Mouse (Mus musculus) adrenal gland, postnatal 14 days (tissue): ENCODE results near the gene Gm49721. TPM values are rescaled to one million over a fixed set of nuclear protein-coding genes. Genes with fewer than 3 reads are reported as not detected.
A peak's percentile ranks its signal among the peaks of the same experiment; 100 is the strongest.
"Not testable (repeated sequence)": the region's sequence is repeated elsewhere in the genome, so short reads cannot be mapped to it uniquely, and the experiment has no call there.

Source experiments
- DNase-seq: peaks from one replicate; pipeline ENCODE4 v3.0.0; 2021; ENCODE audit warnings: mixed read lengths
- long read RNA-seq, 2 experiments: library from polyadenylated mRNA; stranded (forward); transcript quantifications; one replicate each; pipeline ENCODE4 v2.0.0; 2021
- total RNA-seq: library from RNA; stranded (reverse); gene quantifications from 2 replicates; pipeline ENCODE4 v1.2.3, GENCODE M21; 2021

The Gm49721 gene
- total RNA-seq = 0.64 TPM in 1 of 2 replicates, not detected in the other
- long read RNA-seq, experiment 1, partial matches to known transcripts = 0 of 4 reads
- long read RNA-seq, experiment 1, other reads (novel, unspliced or antisense) = 4 of 4 reads
- long read RNA-seq, experiment 2, partial matches to known transcripts = 1 of 6 reads
- long read RNA-seq, experiment 2, other reads (novel, unspliced or antisense) = 5 of 6 reads

DNA sequence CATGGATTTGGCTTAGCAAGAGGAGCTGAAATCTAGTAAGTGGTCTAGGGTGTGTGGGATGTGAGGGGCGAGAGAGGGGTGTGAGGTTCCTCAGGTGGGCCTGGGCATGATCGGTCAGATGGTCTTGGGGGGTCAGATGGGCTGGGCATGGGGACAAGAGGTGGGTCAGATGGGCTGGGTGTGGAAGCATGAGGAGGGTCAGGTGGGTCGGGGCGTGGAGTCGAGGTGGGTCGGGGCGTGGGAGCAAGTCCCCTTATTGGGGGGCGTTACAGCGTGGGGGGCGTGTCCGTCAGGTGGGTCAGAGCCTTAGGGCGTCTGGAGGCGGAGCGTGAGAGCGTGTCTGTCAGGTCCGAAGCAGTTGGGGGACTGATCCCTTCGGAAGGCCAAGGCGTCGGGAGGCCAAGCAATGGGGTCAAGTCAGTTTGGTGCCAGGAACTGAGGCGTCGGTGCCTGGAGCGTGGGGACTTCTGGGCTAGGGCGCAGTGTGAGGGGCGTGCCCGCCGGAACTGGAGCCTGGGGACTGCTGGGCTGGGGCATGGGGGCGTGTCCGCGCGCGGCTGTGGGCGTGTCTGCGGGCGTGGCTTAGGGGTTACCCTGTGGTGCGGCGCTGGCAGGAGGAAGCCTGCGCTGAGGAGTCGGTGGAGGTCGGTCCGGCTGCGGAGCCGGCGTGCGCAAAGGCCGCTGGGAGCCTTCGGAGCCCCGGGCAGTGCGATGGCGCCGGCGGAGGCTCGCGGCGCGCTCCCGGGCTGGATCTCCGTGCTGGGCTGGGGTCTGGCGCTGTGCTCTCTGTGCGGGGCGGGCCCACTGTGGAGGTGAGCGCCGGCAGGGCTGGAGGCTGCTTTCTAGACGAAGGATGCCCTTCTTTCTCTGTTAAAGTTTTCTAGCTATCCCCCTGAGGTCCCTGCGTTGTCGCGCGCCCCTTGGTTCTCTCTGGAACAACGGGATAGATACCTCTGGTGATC lies at the start of gene Gm49721:
Gm49721 (plus strand) TSS at position 618 of the 962 bp plus-strand sequence.
- peak; percentile 86 for DNase-seq

DNA sequence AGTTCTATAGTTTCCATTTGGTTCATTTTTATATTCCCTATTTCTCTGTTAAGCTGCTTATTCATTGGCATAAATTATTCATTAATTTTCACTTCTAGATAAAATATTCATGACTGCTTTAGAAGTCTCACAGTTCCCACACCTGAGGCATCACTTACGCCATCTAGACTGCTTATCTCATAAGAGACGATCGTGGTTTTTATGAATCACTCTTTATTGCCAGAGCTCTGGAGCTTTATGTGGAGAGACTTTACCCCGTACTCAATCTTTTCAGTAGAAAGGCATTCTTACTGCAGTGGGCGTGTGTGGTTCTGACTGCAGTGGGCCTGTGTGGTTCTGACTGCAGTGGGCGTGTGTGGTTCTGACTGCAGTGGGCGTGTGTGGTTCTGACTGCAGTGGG lies 47.1 kb upstream of the Gm49721 start:
- DNase-seq = not testable (repeated sequence)

DNA sequence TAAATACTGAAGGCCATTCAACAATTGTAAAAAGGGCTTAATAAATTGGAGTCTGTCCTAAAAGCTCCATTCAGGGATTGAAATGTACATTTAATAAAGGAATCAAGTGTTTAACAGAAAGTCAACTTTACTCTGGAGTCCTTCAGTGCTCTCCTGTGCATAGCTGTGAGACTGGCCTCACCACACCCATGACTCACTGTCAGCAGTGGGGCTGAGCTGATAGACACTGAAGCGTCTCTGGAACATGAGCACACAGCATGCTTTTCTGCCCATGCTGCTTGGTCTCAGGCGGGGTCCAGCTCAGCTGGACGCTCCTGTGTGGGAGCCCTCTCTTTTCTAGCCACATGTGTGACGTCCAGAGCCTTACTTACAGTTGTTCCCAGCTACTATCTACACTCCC lies 36.1 kb upstream of the Gm49721 start:
- DNase-seq = not testable (repeated sequence)

DNA sequence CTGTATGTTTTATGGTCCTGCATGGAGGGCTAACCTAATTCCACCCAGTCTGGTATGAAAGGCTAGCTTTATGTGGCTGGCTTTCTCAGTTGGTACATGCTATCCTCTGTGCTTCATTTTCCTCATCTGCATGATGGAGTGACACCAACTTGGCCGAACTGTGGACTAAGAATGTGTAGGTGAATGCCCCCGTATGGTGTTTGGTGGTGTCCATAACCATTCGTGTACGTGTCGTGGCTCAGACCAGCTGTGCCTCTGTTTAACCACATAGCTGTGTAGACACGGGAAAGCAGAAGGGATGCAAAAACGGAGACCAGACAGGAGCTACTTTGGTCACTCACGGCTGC lies 31.1 kb upstream of the Gm49721 start:
- DNase-seq = not testable (repeated sequence)

DNA sequence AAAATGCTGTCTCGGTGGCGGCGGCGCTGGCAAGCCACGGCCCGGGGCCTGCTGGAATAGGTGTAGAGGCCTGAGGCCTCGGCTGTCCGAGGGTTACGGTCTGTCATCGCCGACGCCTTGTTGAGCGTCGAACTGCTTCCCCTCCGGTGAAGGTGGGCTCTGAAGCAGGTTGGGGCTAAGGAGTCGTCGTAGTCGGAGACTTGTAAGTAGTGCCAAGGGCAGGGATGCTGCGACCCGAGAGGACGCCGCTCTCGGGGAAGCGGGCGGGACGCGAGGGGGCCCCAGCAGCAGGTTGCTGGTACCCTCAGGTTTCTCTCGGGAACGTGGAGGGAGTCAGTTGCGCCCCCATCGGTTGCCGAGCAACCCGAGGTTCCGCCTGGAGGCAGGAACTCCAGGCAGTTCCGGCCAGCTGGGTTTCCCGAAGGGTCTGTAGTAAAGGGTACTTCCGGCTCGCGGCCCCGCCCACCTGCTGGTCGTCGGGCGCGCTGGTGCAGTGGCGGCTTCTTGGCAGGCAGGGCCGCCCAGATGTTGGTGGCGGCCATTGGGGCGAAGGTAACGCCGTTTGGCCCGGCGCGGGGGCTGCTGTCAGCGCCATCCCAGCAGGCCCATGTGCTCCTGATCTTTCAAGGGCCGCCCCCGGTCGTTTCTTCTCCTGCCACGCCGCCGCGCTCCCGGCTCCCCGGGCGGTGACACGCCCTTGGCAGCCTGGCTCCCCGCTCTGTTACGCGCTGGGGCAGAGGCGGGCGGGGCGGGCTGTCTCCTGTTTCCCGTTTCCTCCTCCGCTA lies 30.5 kb upstream of the Gm49721 start, which contains the start of gene Rsph3b:
Rsph3b (minus strand) TSS at position 699 of the 785 bp plus-strand sequence.
- peak; percentile 91 for DNase-seq

DNA sequence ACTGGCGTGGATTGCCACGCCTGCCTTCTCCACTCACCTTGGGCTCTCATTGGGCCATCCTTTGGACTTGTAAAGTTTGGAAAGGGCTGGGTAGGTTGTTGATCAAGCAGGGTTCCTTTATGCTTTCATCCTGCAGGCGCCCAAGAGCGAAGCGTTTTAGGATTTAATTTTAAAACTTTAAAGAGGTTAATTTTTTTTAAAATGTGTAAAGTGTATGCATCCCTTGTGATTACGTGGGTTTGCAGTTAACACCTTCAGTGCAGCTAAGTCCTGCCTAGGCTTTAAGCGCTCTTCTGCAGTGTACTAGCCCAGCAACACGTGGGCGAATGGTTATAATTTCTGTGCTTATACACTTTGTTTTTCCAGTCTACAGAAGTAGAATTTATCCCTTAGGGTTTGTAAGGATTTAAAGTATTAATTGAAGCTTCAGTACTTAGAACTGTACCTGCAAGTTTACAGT lies 29.9 kb upstream of the Gm49721 start:
- DNase-seq = not testable (repeated sequence)

DNA sequence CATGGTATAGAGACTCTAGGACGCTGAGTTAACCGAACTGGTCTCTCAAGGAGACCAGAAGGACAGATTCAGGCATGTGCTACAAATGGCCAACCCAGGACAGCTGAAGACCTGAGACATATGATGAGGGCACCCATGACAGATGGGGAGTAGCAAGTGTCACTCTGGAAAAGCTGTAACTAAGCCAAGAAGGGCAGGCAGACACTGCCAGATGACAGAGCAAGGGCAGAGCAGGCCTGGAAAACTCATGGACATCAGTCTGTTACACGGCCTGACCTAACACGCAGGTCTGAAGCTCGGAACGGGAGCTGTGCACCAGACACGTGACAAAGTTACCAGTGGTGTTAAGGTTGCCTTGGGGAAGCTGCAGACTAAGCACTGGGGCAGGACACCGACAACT lies 19.8 kb upstream of the Gm49721 start:
- peak; percentile 11 for DNase-seq

DNA sequence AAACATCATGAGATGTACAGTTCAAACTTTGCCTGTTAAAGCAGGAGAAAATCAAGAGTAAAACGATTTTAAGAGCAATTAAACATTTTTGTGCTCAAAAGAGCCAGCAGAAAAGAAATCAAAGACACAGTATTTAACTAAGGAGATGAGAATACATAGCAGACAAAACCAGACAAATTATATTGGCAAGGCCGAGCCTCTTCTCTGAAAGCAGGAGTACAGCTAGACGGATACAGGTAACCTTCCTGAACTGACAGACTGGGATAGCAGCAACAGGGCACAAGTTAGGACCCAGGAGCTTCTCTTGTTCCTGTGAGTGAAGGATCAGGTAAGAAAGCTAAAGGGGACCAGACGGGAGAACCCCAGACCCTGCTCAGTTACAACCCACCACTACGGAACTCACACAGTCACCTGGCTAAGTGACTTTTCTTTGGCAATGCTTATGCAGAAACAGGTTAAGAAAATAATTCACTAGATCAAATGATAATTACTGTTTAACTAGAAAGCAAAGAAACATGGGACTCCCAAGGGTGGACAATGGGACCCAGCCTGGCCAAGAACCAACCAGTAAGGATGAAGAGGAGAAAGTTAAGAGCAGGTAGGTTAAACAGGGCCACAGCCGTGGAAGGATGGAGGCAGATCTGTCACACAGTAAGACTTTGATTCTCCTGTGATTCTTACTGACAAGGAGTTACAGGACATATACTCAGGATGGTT lies 19.0 kb upstream of the Gm49721 start:
- DNase-seq = not testable (repeated sequence)

DNA sequence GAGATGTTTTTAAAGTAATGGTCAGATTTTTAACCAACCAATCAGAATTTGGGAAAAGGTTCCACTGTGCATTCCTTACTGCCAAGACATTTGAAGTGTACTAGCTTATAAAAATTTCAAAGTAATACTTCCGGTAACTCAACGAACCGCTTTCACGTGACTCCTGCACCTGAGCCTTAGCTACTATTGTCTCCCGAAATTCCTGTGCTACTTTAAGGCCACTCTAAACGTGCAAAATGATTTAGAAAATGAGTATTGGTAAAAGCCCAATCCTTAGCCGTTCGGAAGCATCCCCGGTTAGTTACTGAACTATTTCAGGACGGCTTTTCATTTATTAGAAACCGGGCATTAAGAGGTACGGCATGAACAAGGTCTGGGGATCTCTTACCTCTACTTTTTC lies 18.4 kb upstream of the Gm49721 start:
- not testable (repeated sequence) for DNase-seq

DNA sequence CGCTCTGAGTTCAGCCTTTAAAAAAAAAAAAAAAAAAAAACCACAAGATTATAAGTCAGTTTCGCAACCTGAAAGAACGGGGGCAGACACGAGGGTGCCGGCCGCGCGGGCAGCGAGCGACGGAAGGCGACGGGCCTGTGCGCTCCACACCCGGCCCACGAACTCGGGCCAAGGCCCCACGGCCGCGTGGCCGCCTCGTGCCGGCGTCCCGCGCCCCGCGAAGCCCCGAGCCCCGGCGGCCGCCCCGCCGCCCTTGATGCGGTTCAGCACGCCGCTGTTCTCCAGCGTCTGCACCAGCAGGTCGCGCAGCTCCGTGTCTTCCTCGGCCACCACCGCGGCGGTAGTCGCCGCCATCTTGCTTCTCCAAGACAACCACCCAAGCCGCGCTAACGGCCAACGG lies 17.9 kb upstream of the Gm49721 start, which contains the start of gene Tagap1:
Tagap1 (minus strand) TSS at position 381 of the 400 bp plus-strand sequence.
- peak; percentile 60 for DNase-seq

DNA sequence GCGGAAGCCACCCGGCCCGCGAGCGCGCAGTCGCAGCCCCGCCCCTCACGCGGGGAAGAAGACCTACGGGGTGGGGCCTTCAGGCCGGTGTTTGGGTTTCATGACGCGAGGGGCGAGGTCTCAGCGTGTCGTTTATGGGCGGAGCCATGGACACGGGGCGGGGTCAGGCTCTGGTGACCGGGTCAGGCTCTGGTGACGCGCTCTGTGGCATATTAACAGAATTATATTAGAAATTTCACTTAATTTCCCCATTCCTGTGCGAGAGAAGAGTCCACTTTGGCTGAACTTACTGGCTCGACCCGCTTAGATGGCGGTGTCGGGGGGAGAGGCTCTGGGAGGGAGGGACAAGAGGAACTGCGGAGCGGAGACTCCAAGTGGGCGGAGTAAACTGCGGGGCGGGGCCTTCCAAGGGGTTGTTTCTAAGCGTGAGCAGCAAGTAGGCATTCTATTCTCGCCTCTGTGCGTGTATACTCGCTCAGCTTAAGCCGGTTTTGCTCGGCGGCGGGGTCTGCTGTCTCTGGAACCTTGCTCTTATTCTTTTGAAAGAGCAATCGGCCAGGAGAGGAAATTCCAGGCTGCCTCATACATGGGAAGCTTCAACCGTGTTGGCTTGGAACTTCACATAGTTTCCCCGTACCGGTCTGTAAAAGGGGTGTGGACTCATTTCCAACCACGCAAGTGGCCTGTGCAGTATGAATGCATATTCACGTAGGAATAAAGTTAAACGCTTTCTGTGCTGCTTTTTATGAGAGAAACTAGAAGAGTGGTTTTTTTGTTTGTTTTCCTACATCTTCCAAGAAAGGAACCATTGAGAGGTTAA lies 17.3 kb upstream of the Gm49721 start:
- not testable (repeated sequence) for DNase-seq

DNA sequence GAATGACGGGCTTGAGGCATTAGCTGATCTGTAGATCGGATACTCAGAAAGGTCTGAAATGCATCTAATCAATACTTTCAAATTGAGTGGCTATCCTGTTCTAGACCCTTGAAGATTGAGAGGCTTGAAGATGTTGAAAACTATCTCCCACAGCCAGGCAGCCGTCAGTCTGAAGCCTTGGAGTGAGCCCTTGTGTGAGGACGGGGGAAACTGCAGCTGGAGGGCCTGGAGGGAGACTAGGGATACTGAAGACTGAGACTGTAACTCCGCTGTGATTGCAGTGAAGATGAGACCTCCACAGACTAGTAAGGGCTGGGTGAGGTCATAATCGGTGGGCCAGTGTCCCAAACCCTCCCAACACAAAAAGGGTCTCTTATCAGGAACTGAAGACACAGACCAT lies 16.4 kb upstream of the Gm49721 start:
- DNase-seq = not testable (repeated sequence)

DNA sequence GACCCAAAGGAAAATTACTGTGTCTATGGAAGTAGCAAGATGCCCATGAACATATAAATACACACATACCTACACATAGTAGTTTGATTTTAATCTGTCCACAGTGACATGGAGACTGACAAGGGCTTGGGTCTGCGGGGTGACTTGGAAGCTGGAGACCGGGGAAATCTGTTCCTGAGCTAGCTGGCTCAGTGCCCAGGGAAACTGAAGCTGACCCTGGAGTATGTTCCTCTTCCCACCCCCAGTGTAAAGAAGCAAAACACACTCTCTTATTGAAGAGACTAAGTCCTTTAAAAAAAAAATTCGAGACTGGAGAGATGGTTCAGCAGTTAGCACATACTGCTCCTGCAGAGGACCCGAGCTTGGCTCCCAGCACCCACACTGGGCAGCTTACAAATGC lies 15.8 kb upstream of the Gm49721 start:
- not testable (repeated sequence) for DNase-seq

DNA sequence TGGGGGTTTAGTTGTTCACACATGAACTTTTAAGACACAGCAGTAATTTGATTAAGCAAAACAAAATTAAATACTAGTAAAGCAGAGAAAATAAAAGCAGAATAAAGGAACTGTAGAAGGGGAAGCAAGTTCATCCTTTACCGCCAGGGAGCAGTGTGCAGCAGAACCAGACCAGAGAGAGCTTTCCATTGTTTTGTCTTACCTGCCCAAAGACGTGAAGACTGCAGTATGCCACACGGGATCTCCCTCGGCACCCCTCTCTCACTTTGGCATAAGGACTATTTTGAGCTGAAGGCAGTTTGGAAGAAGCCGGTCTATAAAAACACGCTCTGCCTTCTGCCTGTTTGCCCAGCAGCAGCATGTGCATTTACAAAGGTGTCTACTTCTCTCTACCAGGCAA lies 13.3 kb upstream of the Gm49721 start:
- not testable (repeated sequence) for DNase-seq

DNA sequence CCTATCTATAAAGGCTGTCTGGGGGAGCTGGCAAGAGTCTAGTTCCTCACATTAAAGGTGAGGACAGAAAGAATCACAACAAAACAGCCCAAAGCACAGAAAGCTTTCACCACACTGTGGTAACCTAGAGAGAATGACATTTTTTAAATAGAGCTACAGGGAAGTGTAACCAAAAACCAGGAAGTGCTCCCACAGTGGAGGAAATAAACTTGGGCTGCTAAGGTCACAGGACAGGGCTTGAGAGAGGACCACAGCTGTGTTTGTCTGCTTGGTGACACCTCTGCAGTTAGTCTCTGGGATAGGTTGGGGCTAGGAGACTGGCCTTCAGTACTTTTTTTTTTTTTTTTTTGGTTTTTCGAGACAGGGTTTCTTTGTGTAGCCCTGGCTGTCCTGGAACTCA lies 11.0 kb upstream of the Gm49721 start:
- not testable (repeated sequence) for DNase-seq

DNA sequence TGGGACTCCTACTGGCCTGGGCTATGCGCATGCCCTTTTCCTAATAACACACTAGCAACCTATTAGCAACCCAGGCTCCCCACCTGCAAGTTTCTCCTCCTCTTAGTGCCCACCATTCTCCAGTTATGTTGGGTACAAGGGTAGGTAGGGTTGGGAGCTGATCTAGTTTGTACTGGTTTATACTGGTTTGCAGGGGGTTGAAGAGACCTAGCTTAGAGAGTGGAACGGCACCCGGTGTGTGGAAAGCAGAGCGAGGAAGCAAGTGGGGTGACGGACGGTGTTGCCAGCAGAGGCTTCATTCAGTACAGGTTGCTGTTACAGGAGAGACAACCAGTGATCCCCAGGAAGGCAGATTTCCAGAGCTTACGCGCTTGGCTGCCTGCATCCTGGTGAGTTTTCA lies 8.4 kb upstream of the Gm49721 start, which contains the start of gene Rnaset2b:
Rnaset2b (plus strand) TSS at position 301 of the 400 bp plus-strand sequence.
- DNase-seq = not testable (repeated sequence)

DNA sequence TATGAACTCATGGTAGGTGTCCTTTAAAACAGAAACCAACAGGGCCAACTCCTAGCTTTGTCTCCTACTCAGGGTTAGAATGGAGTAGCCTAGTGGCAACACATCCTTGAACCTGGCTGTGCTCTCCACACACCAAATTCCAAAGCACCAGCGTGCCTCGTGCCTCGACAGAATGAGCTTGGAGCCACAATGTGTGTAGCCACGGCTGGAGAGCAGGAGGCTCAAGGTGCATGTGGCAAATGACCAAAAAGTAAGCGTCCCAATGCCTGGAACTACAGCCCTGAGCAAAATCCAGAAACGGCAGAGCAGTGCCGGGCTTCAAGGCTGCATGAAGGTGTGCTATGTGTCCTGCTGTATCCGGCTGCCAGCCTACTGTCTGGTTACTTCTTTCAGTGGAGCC lies 7.5 kb upstream of the Gm49721 start:
- DNase-seq = not testable (repeated sequence)

DNA sequence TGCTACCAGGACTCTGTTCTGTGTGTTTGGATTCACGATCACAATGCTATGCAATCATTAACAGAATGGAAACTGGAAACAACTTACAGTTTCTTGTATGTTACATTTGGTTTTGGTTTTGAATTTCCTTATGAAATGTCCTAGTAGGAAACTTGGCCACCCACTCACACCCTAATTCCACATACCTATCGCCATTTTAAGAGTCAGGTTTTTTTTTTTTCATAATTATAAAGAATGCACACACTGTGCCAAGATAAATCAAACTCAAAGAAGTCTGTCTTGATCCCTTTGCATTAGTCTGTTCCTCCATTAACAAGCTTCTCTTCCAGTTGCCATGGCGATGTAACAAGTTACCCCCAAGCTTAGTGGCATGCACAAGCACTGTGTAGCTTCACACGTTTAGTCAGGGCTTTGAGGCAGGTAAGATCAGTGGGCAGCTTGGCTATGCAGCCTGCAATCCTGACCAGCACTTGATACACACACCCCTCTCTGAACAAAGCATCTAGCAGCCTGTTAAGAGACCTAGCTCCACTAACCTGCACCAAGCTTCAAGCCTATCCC lies 5.8 kb upstream of the Gm49721 start:
- DNase-seq = not testable (repeated sequence)

DNA sequence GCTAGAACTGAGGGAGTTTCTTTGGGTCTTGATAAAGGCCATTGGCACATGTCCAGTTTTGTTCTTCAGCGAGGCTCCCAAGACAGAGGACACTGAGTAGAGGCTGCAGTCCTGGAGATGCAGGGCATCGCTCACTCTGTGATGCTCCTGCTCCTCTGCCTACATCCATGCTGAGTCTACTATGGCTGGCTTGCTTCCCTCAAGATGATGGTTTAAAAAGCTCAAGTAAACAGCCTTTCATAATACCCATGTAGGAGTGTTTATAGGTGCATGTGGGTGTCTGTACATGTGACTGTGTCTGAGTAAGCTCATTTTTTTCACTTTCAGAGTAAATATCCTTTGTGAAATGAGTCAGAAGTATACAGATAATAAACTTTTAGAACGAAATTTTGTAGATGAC lies 3.7 kb upstream of the Gm49721 start:
- not testable (repeated sequence) for DNase-seq

DNA sequence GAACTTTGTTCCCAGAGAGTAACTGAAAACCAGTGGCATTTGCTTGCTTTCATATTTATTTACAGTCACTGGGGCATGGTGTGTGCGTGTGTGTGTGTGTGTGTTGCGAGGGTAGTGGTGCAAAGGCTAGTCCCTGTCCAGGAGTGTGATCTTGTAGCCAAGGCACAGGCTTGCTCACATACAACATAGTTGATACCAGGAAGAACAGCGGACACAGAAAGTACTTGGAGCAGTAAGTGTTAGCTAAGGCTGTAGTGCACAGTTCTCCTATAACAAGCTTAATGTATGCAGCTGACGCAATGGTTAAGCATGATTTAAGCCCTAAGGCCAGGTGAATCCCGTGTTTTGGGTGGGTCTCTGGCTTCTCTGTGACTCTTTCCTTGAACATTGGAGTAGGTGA lies 676 bp downstream of the Gm49721 start:
- DNase-seq = not testable (repeated sequence)
